ENCODE assay signal across 16 mouse cellular contexts in genomic region chr10:111189022-111189555, GRCm38 (mm10). TPM values are rescaled to one million over a fixed set of nuclear protein-coding genes. Genes with fewer than 3 reads are reported as not detected.
A peak's percentile ranks its signal among the peaks of the same experiment; 100 is the strongest.
DNase-seq lines count a peak whose midpoint lies in the region; ATAC-seq and TF ChIP-seq lines count a peak whose summit lies in the region.
"Had no signal": no experiment of that assay in that cellular context is flagged by ENCODE, and none has a peak within 500 bp of the region (broad histone marks: within the 10 kb centered on the region; RNA-seq: fewer than 3 reads in every experiment).

No protein-coding gene starts in this region.

- DNase-seq in left cerebral cortex, adult 2 months (ENCODE audit: extremely low spot score in 1 of 2, low spot score in 2 of 2) = no peak
- no peak for DNase-seq in left cerebral cortex, adult 11 months (ENCODE audit: low spot score)
- no peak for DNase-seq in thymus, postnatal 36 days
- DNase-seq in spleen, postnatal 14 days (ENCODE audit: low spot score in 2 of 2) = no peak
- DNase-seq: cerebellum, postnatal 14 days; gastrocnemius, postnatal 10 days; layer of hippocampus, adult 9-11 months; lung, postnatal 14 days; right cerebral cortex, postnatal 4 days had no signal

- H3K36me3 ChIP-seq in kidney, embryonic 15.5 days = no peaks in the 10 kb centered on the region
- H3K36me3 ChIP-seq: embryonic facial prominence, embryonic 12.5 days; hindbrain, embryonic 13.5 days; limb, embryonic 12.5 days; midbrain, embryonic 15.5 days had no signal

- 53% methylated on average over 4 of the region's 4 CpGs for WGBS in kidney, embryonic 15.5 days

- no peak overlapping the region for H3K4me3 ChIP-seq in left cerebral cortex, adult 2 months
- H3K4me3 ChIP-seq in kidney, embryonic 15.5 days (replicated peaks) = no peak overlapping the region
- H3K4me3 ChIP-seq: embryonic facial prominence, embryonic 12.5 days; hindbrain, embryonic 13.5 days; limb, embryonic 12.5 days; midbrain, embryonic 15.5 days had no signal

- H3K4me1 ChIP-seq in kidney, embryonic 15.5 days = peaks cover 6% of the 10 kb centered on the region

- intact Hi-C loops in left cerebral cortex, adult 2 months (cut with DNase I) = no loop called here

- peak overlapping the region; percentile 62 for H3K27ac ChIP-seq in left cerebral cortex, adult 2 months
- no peak overlapping the region for H3K27ac ChIP-seq in kidney, embryonic 15.5 days
- H3K27ac ChIP-seq: embryonic facial prominence, embryonic 12.5 days; limb, embryonic 12.5 days; midbrain, embryonic 15.5 days had no signal

- TF ChIP-seq CTCF in left cerebral cortex, adult 2 months (IDR thresholded peaks at IDR 0.05) = no peak

- no peaks in the 10 kb centered on the region for H3K27me3 ChIP-seq in kidney, embryonic 15.5 days
- H3K27me3 ChIP-seq: embryonic facial prominence, embryonic 12.5 days; hindbrain, embryonic 13.5 days; limb, embryonic 12.5 days; midbrain, embryonic 15.5 days had no signal

- H3K9me3 ChIP-seq in kidney, embryonic 15.5 days (replicated peaks) = no peaks in the 10 kb centered on the region
- H3K9me3 ChIP-seq: embryonic facial prominence, embryonic 12.5 days; hindbrain, embryonic 13.5 days; limb, embryonic 12.5 days; midbrain, embryonic 15.5 days had no signal

- ATAC-seq in granulocyte monocyte progenitor cell, adult 5-6 weeks (replicated peaks; ENCODE audit: poor library complexity, severe bottlenecking) = peak; percentile 46
- ATAC-seq in kidney, embryonic 15.5 days (replicated peaks; ENCODE audit: low FRiP score) = peak; percentile 79
- peak; percentile 39; the same call in 1 of the 2 replicates for ATAC-seq in neutrophil, adult 5-6 weeks (ENCODE audit: extremely low read depth, insufficient number of reproducible peaks, low FRiP score, poor library complexity, severe bottlenecking)

- H3K9ac ChIP-seq in kidney, embryonic 15.5 days = no peak overlapping the region
- H3K9ac ChIP-seq: embryonic facial prominence, embryonic 12.5 days; hindbrain, embryonic 13.5 days; limb, embryonic 12.5 days; midbrain, embryonic 15.5 days had no signal

- no peak overlapping the region for H3K4me2 ChIP-seq in kidney, embryonic 15.5 days
- H3K4me2 ChIP-seq: embryonic facial prominence, embryonic 12.5 days; hindbrain, embryonic 13.5 days; limb, embryonic 12.5 days; midbrain, embryonic 15.5 days had no signal

RNA-seq across cellular contexts. Expression of gene Osbpl8, which starts 24.5 kb away (rescaled TPM):
- total RNA-seq in left cerebral cortex, adult 2 months (2021) = 100 to 1,000 TPM in 1 of 2 experiments, 10 to 100 TPM in 1; 93.8 to 104 TPM
- total RNA-seq in granulocyte monocyte progenitor cell, adult 5-6 weeks (2014; fragmentation: Nextera tagmentation) = 60.6 and 67.4 TPM in 2 replicates
- total RNA-seq in granulocyte monocyte progenitor cell, adult 5-6 weeks (2017) = 90.3 and 112 TPM in 2 replicates
- 9.0 and 9.6 TPM in 2 replicates for polyA plus RNA-seq in kidney, embryonic 15.5 days (2015; fragmentation: Nextera tagmentation; extraction: Ambion mirVana)
- 87.2 and 87.7 TPM in 2 replicates for total RNA-seq in neutrophil, adult 5-6 weeks (2017)
